Mouse (Mus musculus) stomach, embryonic 15.5 days (tissue): ENCODE measurements around the gene P4ha2. TPM values are rescaled to one million over a fixed set of nuclear protein-coding genes. Genes with fewer than 3 reads are reported as not detected.

Experiments used
- ATAC-seq: fragments of 200-750 bp; cut with Nextera tagmentation; 2 replicates; pipeline ENCODE4 v1.8.0; 2017; ENCODE audit warnings: low read depth, moderate number of reproducible peaks, moderate TSS enrichment; ENCODE audit not compliant: insufficient read depth, low FRiP score
- H3K27ac ChIP-seq: fragments of 300-500 bp; sonication (generic); 2 replicates; pipeline ENCODE4 v1.5.1; 2015; ENCODE audit warnings: mild to moderate bottlenecking, inconsistent platforms
- H3K27me3 ChIP-seq: fragments of 300-500 bp; sonication (generic); replicated peaks from 2 replicates; pipeline ENCODE4 v1.6.1; 2015; ENCODE audit warnings: inconsistent platforms
- H3K36me3 ChIP-seq: fragments of 300-500 bp; sonication (generic); 2 replicates; pipeline ENCODE4 v1.6.1; 2015; ENCODE audit warnings: inconsistent platforms
- H3K4me1 ChIP-seq: fragments of 300-500 bp; sonication (generic); 2 replicates; pipeline ENCODE4 v1.6.1; 2015; ENCODE audit warnings: inconsistent platforms
- H3K4me2 ChIP-seq: fragments of 300-500 bp; sonication (generic); 2 replicates; pipeline ENCODE4 v1.6.1; 2015; ENCODE audit warnings: mild to moderate bottlenecking, inconsistent platforms
- H3K4me3 ChIP-seq: fragments of 300-500 bp; sonication (generic); replicated peaks from 2 replicates; pipeline ENCODE4 v1.5.1; 2015; ENCODE audit warnings: inconsistent platforms
- H3K9ac ChIP-seq: fragments of 300-500 bp; sonication (generic); 2 replicates; pipeline ENCODE4 v1.6.1; 2015; ENCODE audit warnings: inconsistent platforms
- H3K9me3 ChIP-seq: fragments of 300-500 bp; sonication (generic); 2 replicates; pipeline ENCODE4 v1.6.1; 2016; ENCODE audit warnings: inconsistent platforms
- WGBS: fragments of 180-500 bp; shearing (Covaris S2); methylation state at CpG from one replicate; pipeline ENCODE4 v1.1.7; 2015; 5-methylcytosine and 5-hydroxymethylcytosine counted together
- polyA plus RNA-seq: library from polyadenylated mRNA; unstranded; fragments of >200 nt; fragmentation: Nextera tagmentation; extraction: Ambion mirVana; gene quantifications from 2 replicates; pipeline ENCODE4 v1.2.1, GENCODE M21; 2015

The P4ha2 gene
- polyA plus RNA-seq, 1 experiment from 2014 or later, result 59.5 TPM

- H3K9ac ChIP-seq, result no peak overlapping the region
- H3K27me3 ChIP-seq, result no peaks in the 10 kb centered on the region
- ATAC-seq, result no peak
These were observed 8.2 kb upstream of the P4ha2 start for GRCm38 (mm10) chr11:54091726-54092125.

GRCm38 (mm10) chr11:54092188-54092587, 7.7 kb upstream of the P4ha2 start:
- no peak overlapping the region for H3K27ac ChIP-seq
- H3K9me3 ChIP-seq, result no peaks in the 10 kb centered on the region
- WGBS, result 40% methylated on average over 7 of the region's 7 CpGs
- H3K4me3 ChIP-seq, result no peak overlapping the region
- H3K4me2 ChIP-seq, result no peak overlapping the region
- no peaks in the 10 kb centered on the region for H3K36me3 ChIP-seq
- H3K27me3 ChIP-seq, result no peaks in the 10 kb centered on the region
- H3K4me1 ChIP-seq, result peaks cover 6% of the 10 kb centered on the region; the same call in 1 of the 2 replicates
- ATAC-seq, result no peak
- no peak overlapping the region for H3K9ac ChIP-seq

More at GRCm38 (mm10) chr11:54091726-54092125, 8.2 kb upstream of the P4ha2 start:
- Histone ChIP-seq H3K9me3 (no peaks in the 10 kb centered on the region), H3K4me2 (no peak overlapping the region), H3K4me3 (no peak overlapping the region), H3K27ac (no peak overlapping the region), H3K4me1 (peaks cover 6% of the 10 kb centered on the region; the same call in 1 of the 2 replicates), H3K36me3 (no peaks in the 10 kb centered on the region)
- 52% methylated on average over 8 of the region's 8 CpGs for WGBS

GRCm38 (mm10) chr11:54093000-54093399, 6.9 kb upstream of the P4ha2 start:
- Histone ChIP-seq H3K27me3 (no peaks in the 10 kb centered on the region), H3K4me2 (no peak overlapping the region), H3K27ac (no peak overlapping the region), H3K4me3 (no peak overlapping the region), H3K4me1 (peaks cover 6% of the 10 kb centered on the region; the same call in 1 of the 2 replicates), H3K36me3 (no peaks in the 10 kb centered on the region), H3K9me3 (no peaks in the 10 kb centered on the region), H3K9ac (no peak overlapping the region)
- WGBS, result 8% methylated on average over 3 of the region's 3 CpGs
- no peak for ATAC-seq

GRCm38 (mm10) chr11:54100692-54101591, 1.0 kb downstream of the P4ha2 start:
- H3K27ac ChIP-seq, result no peak overlapping the region
- WGBS, result under 1% methylated on average over 77 of the region's 83 CpGs

GRCm38 (mm10) chr11:54101701-54102100, 1.8 kb downstream of the P4ha2 start:
- Histone ChIP-seq H3K27ac (no peak overlapping the region), H3K4me3 (peak overlapping the region; percentile 82), H3K9ac (0 out of 2 replicates have a peak overlapping the region, but pooled peaks have one; percentile 9), H3K9me3 (no peaks in the 10 kb centered on the region), H3K4me2 (peak overlapping the region; percentile 98), H3K27me3 (no peaks in the 10 kb centered on the region), H3K36me3 (no peaks in the 10 kb centered on the region), H3K4me1 (peaks cover 13% of the 10 kb centered on the region)
- ATAC-seq, result no peak
- 76% methylated on average over 9 of the region's 9 CpGs for WGBS

More at GRCm38 (mm10) chr11:54100692-54101591, 1.0 kb downstream of the P4ha2 start:
- Histone ChIP-seq H3K9me3 (no peaks in the 10 kb centered on the region), H3K36me3 (no peaks in the 10 kb centered on the region), H3K4me2 (peak overlapping the region; percentile 98), H3K4me3 (peak overlapping the region; percentile 82), H3K9ac (peak overlapping the region; percentile 73), H3K27me3 (no peaks in the 10 kb centered on the region), H3K4me1 (peaks cover 13% of the 10 kb centered on the region)
- ATAC-seq, result peak; percentile 88

- Histone ChIP-seq H3K9me3 (no peaks in the 10 kb centered on the region), H3K27me3 (no peaks in the 10 kb centered on the region), H3K36me3 (no peaks in the 10 kb centered on the region), H3K27ac (peak overlapping the region; percentile 7; the same call in 1 of the 2 replicates), H3K4me2 (peak overlapping the region; percentile 98; the same call in 1 of the 2 replicates), H3K4me3 (0 out of 2 replicates have a peak overlapping the region, but pooled peaks have one; percentile 3), H3K9ac (no peak overlapping the region), H3K4me1 (peaks cover 13% of the 10 kb centered on the region)
- ATAC-seq, result no peak
- 60% methylated on average over 10 of the region's 10 CpGs for WGBS
These were observed 3.0 kb downstream of the P4ha2 start for GRCm38 (mm10) chr11:54102706-54103449.

- ATAC-seq, result no peak
- Histone ChIP-seq H3K9ac (no peak overlapping the region), H3K9me3 (no peaks in the 10 kb centered on the region), H3K4me2 (no peak overlapping the region), H3K27ac (no peak overlapping the region), H3K27me3 (no peaks in the 10 kb centered on the region), H3K4me3 (no peak overlapping the region), H3K4me1 (peaks cover 13% of the 10 kb centered on the region), H3K36me3 (no peaks in the 10 kb centered on the region)
- 88% methylated on average over 6 of the region's 6 CpGs for whole genome bisulfite sequencing
These were observed 5.1 kb downstream of the P4ha2 start for GRCm38 (mm10) chr11:54105011-54105410.

- H3K9ac ChIP-seq, result no peak overlapping the region
- no peaks in the 10 kb centered on the region for H3K36me3 ChIP-seq
- no peaks in the 10 kb centered on the region for H3K27me3 ChIP-seq
- H3K27ac ChIP-seq, result no peak overlapping the region
- WGBS, result 79% methylated on average over 3 of the region's 3 CpGs
- no peak for ATAC-seq
- H3K4me3 ChIP-seq, result no peak overlapping the region
- H3K4me2 ChIP-seq, result no peak overlapping the region
- no peaks in the 10 kb centered on the region for H3K9me3 ChIP-seq
- peaks cover 4% of the 10 kb centered on the region for H3K4me1 ChIP-seq
These were observed 6.8 kb downstream of the P4ha2 start for GRCm38 (mm10) chr11:54106676-54107075.

GRCm38 (mm10) chr11:54107239-54107638, 7.3 kb downstream of the P4ha2 start:
- ATAC-seq, result no peak
- Histone ChIP-seq H3K9me3 (no peaks in the 10 kb centered on the region), H3K27ac (no peak overlapping the region), H3K9ac (no peak overlapping the region), H3K4me1 (peaks cover 3% of the 10 kb centered on the region; the same call in 1 of the 2 replicates), H3K36me3 (no peaks in the 10 kb centered on the region), H3K4me3 (no peak overlapping the region), H3K4me2 (no peak overlapping the region), H3K27me3 (no peaks in the 10 kb centered on the region)
- WGBS, result 77% methylated on average over 7 of the region's 7 CpGs

GRCm38 (mm10) chr11:54108131-54108530, 8.2 kb downstream of the P4ha2 start:
- no peaks in the 10 kb centered on the region for H3K9me3 ChIP-seq
- H3K4me2 ChIP-seq, result no peak overlapping the region
- 69% methylated on average over 3 of the region's 3 CpGs for WGBS
- H3K27ac ChIP-seq, result no peak overlapping the region
- ATAC-seq, result no peak
- peaks cover 8% of the 10 kb centered on the region for H3K4me1 ChIP-seq
- H3K9ac ChIP-seq, result no peak overlapping the region
- no peaks in the 10 kb centered on the region for H3K27me3 ChIP-seq
- H3K36me3 ChIP-seq, result no peaks in the 10 kb centered on the region
- H3K4me3 ChIP-seq, result no peak overlapping the region

GRCm38 (mm10) chr11:54108894-54109293, 9.0 kb downstream of the P4ha2 start:
- ATAC-seq, result no peak

GRCm38 (mm10) chr11:54111291-54111690, 11.4 kb downstream of the P4ha2 start:
- Histone ChIP-seq H3K9me3 (no peaks in the 10 kb centered on the region), H3K4me3 (no peak overlapping the region), H3K27me3 (no peaks in the 10 kb centered on the region), H3K4me1 (peaks cover 15% of the 10 kb centered on the region), H3K36me3 (no peaks in the 10 kb centered on the region), H3K27ac (no peak overlapping the region), H3K9ac (no peak overlapping the region), H3K4me2 (no peak overlapping the region)
- WGBS, result 88% methylated on average over 7 of the region's 7 CpGs
- ATAC-seq, result no peak

More at GRCm38 (mm10) chr11:54108894-54109293, 9.0 kb downstream of the P4ha2 start:
- WGBS, result 73% methylated on average over 5 of the region's 5 CpGs
- Histone ChIP-seq H3K9ac (no peak overlapping the region), H3K4me1 (peaks cover 15% of the 10 kb centered on the region), H3K9me3 (no peaks in the 10 kb centered on the region), H3K27ac (no peak overlapping the region), H3K4me3 (no peak overlapping the region), H3K27me3 (no peaks in the 10 kb centered on the region), H3K36me3 (no peaks in the 10 kb centered on the region), H3K4me2 (no peak overlapping the region)
